Mouse (Mus musculus): ENCODE measurements at regions not wholly inside any gene's neighbourhood (a gene's known extent, or its start where the extent isn't known, plus 50 kb on each side); places are given as distances from the start of the nearest gene placed in this dataset.
A peak's percentile ranks its signal among the peaks of the same experiment; 100 is the strongest.

- no peak for DNase-seq (ENCODE audit: low spot score)
- no peak for ATAC-seq
- WGBS = 81% methylated on average over 3 of the region's 3 CpGs
- Histone ChIP-seq H3K27ac (no peak overlapping the region), H3K27me3 (ENCODE audit: insufficient read depth, low read length) (no peaks in the 10 kb centered on the region), H3K9ac (replicated peaks; ENCODE audit: low read length) (no peak overlapping the region), H3K36me3 (ENCODE audit: insufficient read depth, low read length) (no peaks in the 10 kb centered on the region), H3K4me2 (ENCODE audit: low read depth, low read length) (no peak overlapping the region), H3K4me1 (ENCODE audit: insufficient read depth, low read length) (no peaks in the 10 kb centered on the region), H3K4me3 (ENCODE audit: low read length) (no peak overlapping the region), H3K9me3 (ENCODE audit: low read length) (0 out of 2 replicates have a peak, but pooled peaks cover 2% of the 10 kb centered on the region)
- no peak for TF ChIP-seq CTCF (IDR thresholded peaks at IDR 0.05; ENCODE audit: low read depth)
Measured at GRCm38 (mm10) chr3:39114056-39114455, 227.3 kb downstream of the Fat4 start.

- Histone ChIP-seq H3K4me3 (ENCODE audit: low read length) (no peak overlapping the region), H3K27ac (no peak overlapping the region), H3K4me2 (ENCODE audit: low read depth, low read length) (no peak overlapping the region), H3K9me3 (ENCODE audit: low read length) (0 out of 2 replicates have a peak, but pooled peaks cover 2% of the 10 kb centered on the region), H3K27me3 (ENCODE audit: insufficient read depth, low read length) (no peaks in the 10 kb centered on the region), H3K4me1 (ENCODE audit: insufficient read depth, low read length) (no peaks in the 10 kb centered on the region), H3K9ac (replicated peaks; ENCODE audit: low read length) (no peak overlapping the region), H3K36me3 (ENCODE audit: insufficient read depth, low read length) (no peaks in the 10 kb centered on the region)
- TF ChIP-seq CTCF (IDR thresholded peaks at IDR 0.05; ENCODE audit: low read depth) = no peak
- peak; percentile 3 for DNase-seq (ENCODE audit: low spot score)
- no peak for ATAC-seq
- WGBS = 66% methylated on average over 3 of the region's 3 CpGs
Measured at GRCm38 (mm10) chr3:39114826-39115225, 228.1 kb downstream of the Fat4 start.

- Histone ChIP-seq H3K27me3 (ENCODE audit: insufficient read depth, low read length) (no peaks in the 10 kb centered on the region), H3K27ac (no peak overlapping the region), H3K36me3 (ENCODE audit: insufficient read depth, low read length) (no peaks in the 10 kb centered on the region), H3K4me2 (ENCODE audit: low read depth, low read length) (no peak overlapping the region), H3K9me3 (ENCODE audit: low read length) (0 out of 2 replicates have a peak, but pooled peaks cover 2% of the 10 kb centered on the region), H3K4me3 (ENCODE audit: low read length) (no peak overlapping the region), H3K9ac (replicated peaks; ENCODE audit: low read length) (no peak overlapping the region), H3K4me1 (ENCODE audit: insufficient read depth, low read length) (no peaks in the 10 kb centered on the region)
- ATAC-seq = no peak
- TF ChIP-seq CTCF (IDR thresholded peaks at IDR 0.05; ENCODE audit: low read depth) = no peak
- no peak for DNase-seq (ENCODE audit: low spot score)
- 12% methylated on average over 1 of the region's 1 CpGs for WGBS
Measured at GRCm38 (mm10) chr3:39115441-39115840, 228.7 kb downstream of the Fat4 start.

- no peaks in the 10 kb centered on the region for H3K4me1 ChIP-seq (ENCODE audit: insufficient read depth, low read length)
- DNase-seq (ENCODE audit: low spot score) = no peak
- H3K4me3 ChIP-seq (ENCODE audit: low read length) = no peak overlapping the region
- no peak for TF ChIP-seq CTCF (IDR thresholded peaks at IDR 0.05; ENCODE audit: low read depth)
- WGBS = 75% methylated on average over 1 of the region's 1 CpGs
- no peak overlapping the region for H3K4me2 ChIP-seq (ENCODE audit: low read depth, low read length)
- no peak overlapping the region for H3K9ac ChIP-seq (replicated peaks; ENCODE audit: low read length)
- no peak for ATAC-seq
- H3K27ac ChIP-seq = no peak overlapping the region
- H3K36me3 ChIP-seq (ENCODE audit: insufficient read depth, low read length) = no peaks in the 10 kb centered on the region
- H3K9me3 ChIP-seq (ENCODE audit: low read length) = 0 out of 2 replicates have a peak, but pooled peaks cover 5% of the 10 kb centered on the region
- no peaks in the 10 kb centered on the region for H3K27me3 ChIP-seq (ENCODE audit: insufficient read depth, low read length)
Measured at GRCm38 (mm10) chr3:39122250-39122649, 235.5 kb downstream of the Fat4 start.

GRCm38 (mm10) chr3:39130532-39130931 lies 243.8 kb downstream of the Fat4 start:
- 80% methylated on average over 3 of the region's 3 CpGs for WGBS
- Histone ChIP-seq H3K4me1 (ENCODE audit: insufficient read depth, low read length) (no peaks in the 10 kb centered on the region), H3K4me3 (ENCODE audit: low read length) (no peak overlapping the region), H3K4me2 (ENCODE audit: low read depth, low read length) (no peak overlapping the region), H3K27me3 (ENCODE audit: insufficient read depth, low read length) (no peaks in the 10 kb centered on the region), H3K9ac (replicated peaks; ENCODE audit: low read length) (no peak overlapping the region), H3K36me3 (ENCODE audit: insufficient read depth, low read length) (no peaks in the 10 kb centered on the region), H3K27ac (no peak overlapping the region), H3K9me3 (ENCODE audit: low read length) (0 out of 2 replicates have a peak, but pooled peaks cover 5% of the 10 kb centered on the region)
- no peak for TF ChIP-seq CTCF (IDR thresholded peaks at IDR 0.05; ENCODE audit: low read depth)
- no peak for ATAC-seq
- no peak for DNase-seq (ENCODE audit: low spot score)

GRCm38 (mm10) chr3:39165006-39165667 lies 278.4 kb downstream of the Fat4 start:
- Histone ChIP-seq H3K9ac (replicated peaks; ENCODE audit: low read length) (no peak overlapping the region), H3K4me1 (ENCODE audit: insufficient read depth, low read length) (no peaks in the 10 kb centered on the region), H3K36me3 (ENCODE audit: insufficient read depth, low read length) (no peaks in the 10 kb centered on the region), H3K4me2 (ENCODE audit: low read depth, low read length) (no peak overlapping the region), H3K27me3 (ENCODE audit: insufficient read depth, low read length) (no peaks in the 10 kb centered on the region), H3K9me3 (ENCODE audit: low read length) (no peaks in the 10 kb centered on the region), H3K4me3 (ENCODE audit: low read length) (no peak overlapping the region), H3K27ac (no peak overlapping the region)
- 83% methylated on average over 6 of the region's 6 CpGs for WGBS
- no peak for TF ChIP-seq CTCF (IDR thresholded peaks at IDR 0.05; ENCODE audit: low read depth)
- no peak for ATAC-seq
- DNase-seq (ENCODE audit: low spot score) = no peak

GRCm38 (mm10) chr3:39182646-39183045 lies 295.9 kb downstream of the Fat4 start:
- TF ChIP-seq CTCF (IDR thresholded peaks at IDR 0.05; ENCODE audit: low read depth) = no peak
- H3K27ac ChIP-seq = no peak overlapping the region
- H3K27me3 ChIP-seq (ENCODE audit: insufficient read depth, low read length) = no peaks in the 10 kb centered on the region
- H3K4me1 ChIP-seq (ENCODE audit: insufficient read depth, low read length) = no peaks in the 10 kb centered on the region
- H3K9me3 ChIP-seq (ENCODE audit: low read length) = 0 out of 2 replicates have a peak, but pooled peaks cover 6% of the 10 kb centered on the region
- 88% methylated on average over 3 of the region's 3 CpGs for WGBS
- H3K36me3 ChIP-seq (ENCODE audit: insufficient read depth, low read length) = no peaks in the 10 kb centered on the region
- H3K4me3 ChIP-seq (ENCODE audit: low read length) = no peak overlapping the region
- H3K4me2 ChIP-seq (ENCODE audit: low read depth, low read length) = no peak overlapping the region
- DNase-seq (ENCODE audit: low spot score) (no peak), ATAC-seq (no peak)
- H3K9ac ChIP-seq (replicated peaks; ENCODE audit: low read length) = no peak overlapping the region
